Mouse (Mus musculus): ENCODE measurements around the gene Tpbg.

DNA sequence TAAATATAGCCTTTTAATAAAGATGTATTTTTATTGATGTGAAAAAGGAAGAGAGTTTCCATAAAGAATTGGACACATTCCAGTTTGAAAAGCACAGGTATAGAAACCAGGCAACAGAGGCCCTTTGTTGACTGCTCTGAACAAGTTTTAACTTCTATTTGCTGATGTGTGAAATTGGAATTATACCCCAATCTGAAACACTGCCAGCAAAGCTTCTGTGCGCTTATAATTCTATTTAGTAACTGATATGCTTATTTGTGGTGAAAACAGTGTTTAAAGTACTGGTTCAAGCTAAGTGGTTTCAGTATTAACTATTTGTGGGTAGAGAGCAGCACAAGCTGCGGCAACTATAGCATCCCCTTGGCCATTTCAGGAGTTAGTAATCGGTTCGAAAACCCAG lies 39.6 kb upstream of the Tpbg start:
- TF ChIP-seq POLR2A (IDR thresholded peaks at IDR 0.05; ENCODE audit: low read depth, low read length) (no peak), CTCF (IDR thresholded peaks at IDR 0.05; ENCODE audit: extremely low read depth, insufficient read length, insufficient replicate concordance, low read depth, low read length) (no peak)
